Comparison of ENCODE assay signal across 7 mouse cellular contexts in genomic region chr17:17178757-17179413, GRCm38 (mm10). TPM values are rescaled to one million over a fixed set of nuclear protein-coding genes. Genes with fewer than 3 reads are reported as not detected.
DNase-seq lines count a peak whose midpoint lies in the region; ATAC-seq lines count a peak whose summit lies in the region.
"Not testable (repeated sequence)": the region's sequence is repeated elsewhere in the genome, so short reads cannot be mapped to it uniquely, and the experiment has no call there.

No protein-coding gene starts in this region.

- H3K4me3 ChIP-seq in embryonic facial prominence, embryonic 11.5 days (ENCODE audit: low read depth, low read length); forebrain, embryonic 16.5 days (replicated peaks; ENCODE audit: low read length); intestine, embryonic 16.5 days (ENCODE audit: low read length); liver, embryonic 11.5 days (ENCODE audit: low read depth, low read length); neural tube, embryonic 11.5 days (ENCODE audit: low read depth, low read length): not testable (repeated sequence)

- not testable (repeated sequence) for H3K9me3 ChIP-seq in embryonic facial prominence, embryonic 11.5 days (replicated peaks; ENCODE audit: control insufficient read depth, low read length); forebrain, embryonic 16.5 days (ENCODE audit: control insufficient read depth, low read length); intestine, embryonic 16.5 days (ENCODE audit: control insufficient read depth, low read length); liver, embryonic 11.5 days (ENCODE audit: control insufficient read depth, low read length); neural tube, embryonic 11.5 days (ENCODE audit: control insufficient read depth, low read length)

- no CpG with 5 or more reads among the region's 8 CpGs for WGBS in embryonic facial prominence, embryonic 11.5 days
- no CpG with 5 or more reads among the region's 8 CpGs for WGBS in forebrain, embryonic 16.5 days
- WGBS in intestine, embryonic 16.5 days, result no CpG with 5 or more reads among the region's 8 CpGs
- no CpG with 5 or more reads among the region's 8 CpGs for WGBS in liver, embryonic 11.5 days
- WGBS in neural tube, embryonic 11.5 days, result no CpG with 5 or more reads among the region's 8 CpGs

- ATAC-seq in embryonic facial prominence, embryonic 11.5 days (replicated peaks; ENCODE audit: insufficient number of reproducible peaks, low FRiP score, low TSS enrichment, low read depth), result peak; percentile 90
- ATAC-seq in forebrain, embryonic 16.5 days, result peak; percentile 100
- ATAC-seq in hematopoietic stem cell, adult 5-6 weeks (replicated peaks in 1 of 2; ENCODE audit: insufficient read depth in 1 of 2, low FRiP score in 2 of 2, low TSS enrichment in 1 of 2, low read depth in 1 of 2, poor library complexity in 2 of 2, severe bottlenecking in 2 of 2), result peak; percentile 100
- ATAC-seq in intestine, embryonic 16.5 days, result peak; percentile 100
- ATAC-seq in liver, embryonic 11.5 days (replicated peaks; ENCODE audit: low FRiP score), result peak; percentile 100
- ATAC-seq in megakaryocyte, adult 5-6 weeks (ENCODE audit: poor library complexity, severe bottlenecking), result peak; percentile 100
- peak; percentile 91 for ATAC-seq in neural tube, embryonic 11.5 days (ENCODE audit: insufficient read depth, low FRiP score, low TSS enrichment)

- not testable (repeated sequence) for H3K36me3 ChIP-seq in embryonic facial prominence, embryonic 11.5 days (replicated peaks; ENCODE audit: control insufficient read depth, insufficient read depth, low read depth, low read length); forebrain, embryonic 16.5 days (ENCODE audit: control insufficient read depth, insufficient read depth); intestine, embryonic 16.5 days (ENCODE audit: control insufficient read depth, insufficient read depth, low read length); liver, embryonic 11.5 days (ENCODE audit: control insufficient read depth, insufficient read depth, low read length); neural tube, embryonic 11.5 days (ENCODE audit: control insufficient read depth, insufficient read depth, low read length)

- H3K9ac ChIP-seq in embryonic facial prominence, embryonic 11.5 days (replicated peaks; ENCODE audit: low read length); forebrain, embryonic 16.5 days (replicated peaks; ENCODE audit: low read depth, low read length); intestine, embryonic 16.5 days (ENCODE audit: low read depth, low read length); liver, embryonic 11.5 days (ENCODE audit: low read depth, low read length); neural tube, embryonic 11.5 days (ENCODE audit: low read length): not testable (repeated sequence)

- DNase-seq in embryonic facial prominence, embryonic 11.5 days (ENCODE audit: low spot score); liver, embryonic 11.5 days (ENCODE audit: low spot score); neural tube, embryonic 11.5 days (ENCODE audit: low spot score): not testable (repeated sequence)

- H3K4me1 ChIP-seq in embryonic facial prominence, embryonic 11.5 days (ENCODE audit: control insufficient read depth, insufficient read depth, low read length); forebrain, embryonic 16.5 days (replicated peaks; ENCODE audit: control insufficient read depth, insufficient read depth, low read length); intestine, embryonic 16.5 days (ENCODE audit: control insufficient read depth, insufficient read depth, low read length); liver, embryonic 11.5 days (replicated peaks; ENCODE audit: control insufficient read depth, insufficient read depth, low read length); neural tube, embryonic 11.5 days (ENCODE audit: control insufficient read depth, insufficient read depth, low read length): not testable (repeated sequence)

- H3K27me3 ChIP-seq in embryonic facial prominence, embryonic 11.5 days (ENCODE audit: control insufficient read depth, insufficient read depth, low read length); forebrain, embryonic 16.5 days (replicated peaks; ENCODE audit: control insufficient read depth, insufficient read depth, low read length); intestine, embryonic 16.5 days (replicated peaks; ENCODE audit: control insufficient read depth, insufficient read depth, low read length); liver, embryonic 11.5 days (replicated peaks; ENCODE audit: control insufficient read depth, insufficient read depth, low read length); neural tube, embryonic 11.5 days (ENCODE audit: control insufficient read depth, insufficient read depth, low read length): not testable (repeated sequence)

- H3K4me2 ChIP-seq in embryonic facial prominence, embryonic 11.5 days (ENCODE audit: low read depth, low read length); forebrain, embryonic 16.5 days (ENCODE audit: low read length); intestine, embryonic 16.5 days (ENCODE audit: low read depth, low read length); liver, embryonic 11.5 days; neural tube, embryonic 11.5 days (ENCODE audit: low read depth): not testable (repeated sequence)

- not testable (repeated sequence) for H3K27ac ChIP-seq in embryonic facial prominence, embryonic 11.5 days (replicated peaks; ENCODE audit: low read depth, low read length); forebrain, embryonic 16.5 days (ENCODE audit: low read length); intestine, embryonic 16.5 days (ENCODE audit: low read length); liver, embryonic 11.5 days (ENCODE audit: low read depth, low read length); neural tube, embryonic 11.5 days (ENCODE audit: low read depth, low read length)

RNA-seq across cellular contexts. Expression of gene Zfp97, which starts 57.7 kb away (rescaled TPM):
- polyA plus RNA-seq in embryonic facial prominence, embryonic 11.5 days (2014; fragmentation: Nextera tagmentation; extraction: Ambion mirVana), result 6.2 and 7.7 TPM in 2 replicates
- 4.3 and 4.4 TPM in 2 replicates for polyA plus RNA-seq in forebrain, embryonic 16.5 days (2015; fragmentation: Nextera tagmentation; extraction: Ambion mirVana)
- total RNA-seq in hematopoietic stem cell, adult 5-6 weeks (2017), result 5.4 and 14.4 TPM in 2 replicates
- polyA plus RNA-seq in intestine, embryonic 16.5 days (2015; fragmentation: Nextera tagmentation; extraction: Ambion mirVana), result 5.4 and 5.9 TPM in 2 replicates
- polyA plus RNA-seq in liver, embryonic 11.5 days (2014; fragmentation: Nextera tagmentation; extraction: Ambion mirVana), result 5.2 and 5.6 TPM in 2 replicates
- 12.7 and 14.0 TPM in 2 replicates for total RNA-seq in megakaryocyte, adult 5-6 weeks (2015)
- 7.7 and 9.7 TPM in 2 replicates for total RNA-seq in megakaryocyte, adult 5-6 weeks (2017)
- 4.3 and 4.6 TPM in 2 replicates for polyA plus RNA-seq in neural tube, embryonic 11.5 days (2014; fragmentation: Nextera tagmentation; extraction: Ambion mirVana)
